Comparison of ENCODE assay signal across 25 mouse cellular contexts in the genomic region with DNA sequence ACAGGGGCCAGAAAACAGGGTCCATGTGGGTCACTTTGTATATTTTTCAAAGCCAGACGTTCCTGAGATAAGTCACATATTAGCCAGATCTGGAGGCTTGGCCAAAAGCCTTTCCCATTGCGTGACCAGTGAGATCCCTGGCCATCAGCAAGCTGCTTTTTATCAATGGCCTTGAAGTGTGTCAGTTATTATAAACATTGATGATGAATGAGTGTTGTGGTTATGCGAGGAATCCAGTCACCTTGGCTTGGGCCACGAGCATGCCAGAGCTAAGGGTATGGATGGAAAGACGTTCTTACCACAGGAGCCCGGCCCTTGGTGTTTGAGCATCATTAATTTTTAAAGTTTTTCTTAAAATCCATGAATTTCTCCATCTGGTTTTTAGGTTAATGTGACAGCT.
DNase-seq lines count a peak whose midpoint lies in the region; ATAC-seq lines count a peak whose summit lies in the region.
"Had no signal": no experiment of that assay in that cellular context is flagged by ENCODE, and none has a peak within 500 bp of the region (broad histone marks: within the 10 kb centered on the region; RNA-seq: fewer than 3 reads in every experiment).

No protein-coding gene starts in this region.

- DNase-seq in embryo, embryonic 10 days (ENCODE audit: low spot score): peak; percentile 12
- no peak for DNase-seq in embryo, embryonic 9.5 days (ENCODE audit: extremely low spot score)
- DNase-seq in kidney, adult 8-10 months: no peak
- DNase-seq in 3134 (ENCODE audit: extremely low read depth, insufficient read length, low spot score) (peak; percentile 38), MN1 (ENCODE audit: low spot score) (no peak)
- DNase-seq in adrenal gland, postnatal 10 days: peak; percentile 16
- DNase-seq: cerebellum, adult 9-11 months; kidney, postnatal 36 days; layer of hippocampus, postnatal 36 days; lung, embryonic 14.5 days; midbrain, embryonic 14.5 days; right cerebral cortex, postnatal 14 days; thymus, adult 2 months; thymus, postnatal 4 days had no signal

- no peak overlapping the region for H3K9ac ChIP-seq in kidney, embryonic 16.5 days (replicated peaks; ENCODE audit: low read length)
- H3K9ac ChIP-seq: hindbrain, embryonic 15.5 days; intestine, embryonic 15.5 days; limb, embryonic 13.5 days; liver, embryonic 14.5 days; lung, embryonic 14.5 days; neural tube, embryonic 13.5 days had no signal

- H3K36me3 ChIP-seq in kidney, embryonic 16.5 days (ENCODE audit: insufficient read depth, low read length): no peaks in the 10 kb centered on the region
- H3K36me3 ChIP-seq: hindbrain, embryonic 15.5 days; intestine, embryonic 15.5 days; limb, embryonic 13.5 days; neural tube, embryonic 13.5 days had no signal

- WGBS in kidney, embryonic 16.5 days: 11% methylated on average over 6 of the region's 6 CpGs

- H3K4me3 ChIP-seq in kidney, embryonic 16.5 days (ENCODE audit: low read length): no peak overlapping the region
- H3K4me3 ChIP-seq: hindbrain, embryonic 15.5 days; intestine, embryonic 15.5 days; limb, embryonic 13.5 days; megakaryocyte, embryonic 14.5 days; neural tube, embryonic 13.5 days had no signal

- peaks cover 6% of the 10 kb centered on the region for H3K27me3 ChIP-seq in kidney, embryonic 16.5 days (ENCODE audit: insufficient read depth, low read length)
- H3K27me3 ChIP-seq: hindbrain, embryonic 15.5 days; intestine, embryonic 15.5 days; megakaryocyte, embryonic 14.5 days; neural tube, embryonic 13.5 days had no signal

- no peaks in the 10 kb centered on the region for H3K9me3 ChIP-seq in kidney, embryonic 16.5 days (ENCODE audit: low read length)
- H3K9me3 ChIP-seq: hindbrain, embryonic 15.5 days; intestine, embryonic 15.5 days; limb, embryonic 13.5 days; megakaryocyte, embryonic 14.5 days; neural tube, embryonic 13.5 days had no signal

- H3K27ac ChIP-seq in kidney, embryonic 16.5 days (ENCODE audit: low read length): peak overlapping the region; percentile 27; the same call in 1 of the 2 replicates
- H3K27ac ChIP-seq: hindbrain, embryonic 15.5 days; intestine, embryonic 15.5 days; limb, embryonic 13.5 days; liver, embryonic 14.5 days; neural tube, embryonic 13.5 days; stomach, postnatal 0 days had no signal

- ATAC-seq in kidney, embryonic 16.5 days (ENCODE audit: low FRiP score, low TSS enrichment): peak; percentile 52
- no peak for ATAC-seq in megakaryocyte progenitor cell, adult 5-6 weeks (replicated peaks; ENCODE audit: poor library complexity)
- ATAC-seq: forebrain, embryonic 14.5 days; intestine, embryonic 15.5 days had no signal

- H3K4me1 ChIP-seq in kidney, embryonic 16.5 days (ENCODE audit: insufficient read depth, low read length): peaks cover 46% of the 10 kb centered on the region
- H3K4me1 ChIP-seq: hindbrain, embryonic 15.5 days; megakaryocyte, embryonic 14.5 days had no signal

- no peak overlapping the region for H3K4me2 ChIP-seq in kidney, embryonic 16.5 days (replicated peaks; ENCODE audit: low read depth, low read length)
- H3K4me2 ChIP-seq: heart, embryonic 11.5 days; hindbrain, embryonic 15.5 days; intestine, embryonic 15.5 days; limb, embryonic 13.5 days; lung, embryonic 14.5 days; neural tube, embryonic 13.5 days had no signal

Comparison
In these comparisons a context has a peak if more than half of its experiments do, and no peak if none do; other contexts are left out.
1. DNase-seq: peak in embryo, embryonic 10 days (single experiment), 3134 (single experiment) and adrenal gland, postnatal 10 days (single experiment); none in embryo, embryonic 9.5 days (single experiment), kidney, adult 8-10 months (0 of 2) and MN1 (single experiment).